Mouse (Mus musculus): ENCODE data around the gene Hmgcs2. TPM values are rescaled to one million over a fixed set of nuclear protein-coding genes. Genes with fewer than 3 reads are reported as not detected.
A peak's percentile ranks its signal among the peaks of the same experiment; 100 is the strongest.

Gene Hmgcs2
- polyA plus RNA-seq, 1 experiment from 2014 or later, result 5.7 TPM

DNA sequence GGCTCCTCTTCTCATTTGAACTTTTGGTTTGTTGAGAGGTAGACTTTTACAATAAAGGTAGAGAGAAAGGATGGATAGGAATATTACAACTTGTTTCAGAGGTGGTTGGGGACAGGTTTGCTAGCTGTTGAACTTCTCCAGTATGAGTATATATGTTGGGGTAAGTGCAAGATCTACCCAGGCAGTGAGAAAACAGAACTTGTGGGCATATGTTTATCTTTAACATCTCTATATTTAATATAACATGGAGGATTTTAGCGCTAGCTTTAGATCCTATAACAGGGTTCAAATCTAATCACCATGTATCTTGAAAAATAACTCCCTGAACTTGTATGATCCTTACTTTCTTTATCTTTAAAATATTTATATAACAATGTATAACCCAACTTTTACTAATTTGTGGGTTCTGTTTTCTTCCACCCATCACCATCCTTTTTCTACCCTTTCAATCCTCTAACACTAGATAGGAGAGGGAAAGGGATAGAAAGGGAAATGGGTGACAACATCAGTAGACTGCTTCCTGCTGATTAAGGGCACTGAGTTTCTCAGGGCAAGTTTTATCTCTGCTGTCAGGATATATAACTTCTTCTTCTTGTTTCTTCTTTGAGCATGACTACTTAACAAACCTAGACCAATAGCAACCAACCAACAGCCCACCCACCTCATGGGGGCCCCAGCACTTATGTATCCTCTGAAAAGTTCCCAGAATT is 19.3 kb downstream of the Hmgcs2 start:
- no peaks in the 10 kb centered on the region for H3K9me3 ChIP-seq (ENCODE audit: control insufficient read depth, low read length)
- no peaks in the 10 kb centered on the region; the same call in 1 of the 2 replicates for H3K27me3 ChIP-seq (ENCODE audit: control insufficient read depth, insufficient read depth, low read length)
- H3K9ac ChIP-seq (ENCODE audit: low read length), result no peak overlapping the region
- H3K4me1 ChIP-seq (ENCODE audit: control insufficient read depth, insufficient read depth, low read length), result no peaks in the 10 kb centered on the region
- no peaks in the 10 kb centered on the region for H3K36me3 ChIP-seq (ENCODE audit: control insufficient read depth, insufficient read depth, low read length)
- ATAC-seq (ENCODE audit: low FRiP score) (no peak), DNase-seq (ENCODE audit: low spot score, missing footprints) (no peak)
- no peak overlapping the region for H3K4me3 ChIP-seq (ENCODE audit: low read depth, low read length)
- 91% methylated on average over 1 of the region's 1 CpGs for WGBS
- no peak overlapping the region for H3K4me2 ChIP-seq
- H3K27ac ChIP-seq (ENCODE audit: low read depth, low read length), result no peak overlapping the region

DNA sequence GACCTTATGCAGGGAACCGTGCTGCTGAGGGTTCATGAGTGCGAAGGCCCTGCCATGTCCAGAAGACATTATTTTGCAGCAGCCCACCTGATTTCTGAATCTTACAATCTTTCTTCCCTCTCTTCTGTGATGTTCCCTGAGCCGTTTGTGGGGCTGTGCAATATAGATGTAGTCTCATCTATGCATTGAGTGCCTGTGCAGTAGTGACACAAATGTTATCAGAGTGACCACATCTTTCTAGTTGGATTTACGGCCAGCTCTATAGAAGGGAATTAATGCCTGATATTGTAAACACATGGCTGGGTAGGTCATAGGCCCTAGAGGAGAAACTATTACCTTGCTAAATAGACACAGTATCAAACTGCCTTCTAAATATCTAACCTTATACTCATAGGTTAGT is 20.0 kb downstream of the Hmgcs2 start:
- no peaks in the 10 kb centered on the region for H3K4me1 ChIP-seq (ENCODE audit: control insufficient read depth, insufficient read depth, low read length)
- no peaks in the 10 kb centered on the region for H3K36me3 ChIP-seq (ENCODE audit: control insufficient read depth, insufficient read depth, low read length)
- no peaks in the 10 kb centered on the region for H3K27me3 ChIP-seq (ENCODE audit: control insufficient read depth, insufficient read depth, low read length)
- H3K4me2 ChIP-seq, result no peak overlapping the region
- ATAC-seq (ENCODE audit: low FRiP score) (no peak), DNase-seq (ENCODE audit: low spot score, missing footprints) (no peak)
- H3K27ac ChIP-seq (ENCODE audit: low read depth, low read length), result no peak overlapping the region
- no peaks in the 10 kb centered on the region for H3K9me3 ChIP-seq (ENCODE audit: control insufficient read depth, low read length)
- H3K4me3 ChIP-seq (ENCODE audit: low read depth, low read length), result no peak overlapping the region
- WGBS, result 91% methylated on average over 4 of the region's 4 CpGs
- no peak overlapping the region for H3K9ac ChIP-seq (ENCODE audit: low read length)

DNA sequence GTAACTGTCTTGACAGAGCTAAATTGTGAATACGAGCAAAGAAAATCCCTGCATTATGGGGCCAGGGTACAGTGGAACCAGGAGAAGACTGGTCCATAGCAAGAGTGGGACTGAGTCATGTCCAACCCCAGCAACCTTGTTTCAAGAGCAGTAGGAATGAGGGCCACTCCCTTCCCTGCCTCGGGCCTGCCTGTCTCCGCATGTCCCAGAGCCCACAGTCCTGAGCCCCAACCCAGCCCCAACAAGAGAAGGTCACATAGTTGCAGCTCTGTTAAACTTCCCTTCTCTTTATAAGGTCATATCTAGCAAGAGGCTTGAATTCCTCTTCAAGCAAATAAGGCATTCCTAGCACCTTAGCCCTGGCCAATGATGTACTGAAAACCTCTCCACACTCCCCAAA is 21.5 kb downstream of the Hmgcs2 start:
- 85% methylated on average over 3 of the region's 3 CpGs for WGBS
- DNase-seq (ENCODE audit: low spot score, missing footprints) (no peak), ATAC-seq (ENCODE audit: low FRiP score) (no peak)
- H3K36me3 ChIP-seq (ENCODE audit: control insufficient read depth, insufficient read depth, low read length), result no peaks in the 10 kb centered on the region
- no peak overlapping the region for H3K4me2 ChIP-seq
- no peak overlapping the region for H3K4me3 ChIP-seq (ENCODE audit: low read depth, low read length)
- no peaks in the 10 kb centered on the region for H3K27me3 ChIP-seq (ENCODE audit: control insufficient read depth, insufficient read depth, low read length)
- no peaks in the 10 kb centered on the region for H3K9me3 ChIP-seq (ENCODE audit: control insufficient read depth, low read length)
- no peak overlapping the region for H3K9ac ChIP-seq (ENCODE audit: low read length)
- H3K27ac ChIP-seq (ENCODE audit: low read depth, low read length), result no peak overlapping the region
- no peaks in the 10 kb centered on the region for H3K4me1 ChIP-seq (ENCODE audit: control insufficient read depth, insufficient read depth, low read length)

DNA sequence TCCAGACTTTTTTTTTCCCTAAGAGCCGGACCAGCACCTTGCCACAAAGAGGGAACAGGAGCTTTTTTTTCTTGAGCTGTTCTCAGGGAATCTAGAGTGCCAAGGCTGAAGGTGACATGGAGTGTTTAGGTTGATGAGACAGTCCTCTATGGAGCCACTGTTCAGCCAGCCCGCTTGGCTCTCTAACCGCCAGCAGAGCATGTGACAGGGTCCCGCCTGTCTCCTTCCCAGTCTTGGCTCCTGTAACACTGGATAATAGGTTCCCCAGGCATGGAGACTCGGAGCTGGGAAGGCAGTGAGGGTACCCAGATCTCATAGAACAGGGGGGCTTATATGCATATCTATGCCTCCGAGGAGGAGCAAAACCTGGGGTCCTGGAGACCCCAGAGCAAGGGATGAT is 28.4 kb downstream of the Hmgcs2 start:
- no peak overlapping the region for H3K9ac ChIP-seq (ENCODE audit: low read length)
- WGBS, result 86% methylated on average over 6 of the region's 6 CpGs
- no peaks in the 10 kb centered on the region for H3K4me1 ChIP-seq (ENCODE audit: control insufficient read depth, insufficient read depth, low read length)
- H3K27me3 ChIP-seq (ENCODE audit: control insufficient read depth, insufficient read depth, low read length), result no peaks in the 10 kb centered on the region
- DNase-seq (ENCODE audit: low spot score, missing footprints) (no peak), ATAC-seq (ENCODE audit: low FRiP score) (no peak)
- H3K4me3 ChIP-seq (ENCODE audit: low read depth, low read length), result no peak overlapping the region
- no peak overlapping the region for H3K4me2 ChIP-seq
- no peaks in the 10 kb centered on the region for H3K9me3 ChIP-seq (ENCODE audit: control insufficient read depth, low read length)
- H3K27ac ChIP-seq (ENCODE audit: low read depth, low read length), result no peak overlapping the region
- no peaks in the 10 kb centered on the region; the same call in 1 of the 2 replicates for H3K36me3 ChIP-seq (ENCODE audit: control insufficient read depth, insufficient read depth, low read length)

DNA sequence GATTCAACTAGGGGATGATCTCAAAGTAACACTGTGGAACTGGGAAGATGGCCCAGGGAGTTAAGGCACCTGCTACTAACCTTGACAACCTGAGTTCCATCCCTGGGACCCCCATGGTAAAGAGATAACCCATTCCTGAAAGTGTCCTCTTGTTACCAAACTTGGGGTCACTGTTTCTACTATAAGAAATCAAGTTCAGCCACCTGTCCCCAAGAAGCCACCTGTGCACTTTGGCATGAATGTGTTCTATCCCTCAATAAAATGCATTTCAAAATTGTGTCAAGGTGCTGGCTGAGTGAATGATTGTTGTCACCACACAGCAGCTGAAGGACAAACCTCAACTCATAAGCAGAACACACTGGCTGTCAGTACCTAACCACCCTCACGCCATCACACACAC is 30.2 kb downstream of the Hmgcs2 start:
- Histone ChIP-seq H3K9me3 (ENCODE audit: control insufficient read depth, low read length) (no peaks in the 10 kb centered on the region), H3K27ac (ENCODE audit: low read depth, low read length) (no peak overlapping the region), H3K4me3 (ENCODE audit: low read depth, low read length) (no peak overlapping the region), H3K4me1 (ENCODE audit: control insufficient read depth, insufficient read depth, low read length) (no peaks in the 10 kb centered on the region), H3K4me2 (no peak overlapping the region), H3K27me3 (ENCODE audit: control insufficient read depth, insufficient read depth, low read length) (no peaks in the 10 kb centered on the region), H3K9ac (ENCODE audit: low read length) (no peak overlapping the region), H3K36me3 (ENCODE audit: control insufficient read depth, insufficient read depth, low read length) (peaks cover 3% of the 10 kb centered on the region; the same call in 1 of the 2 replicates)
- DNase-seq (ENCODE audit: low spot score, missing footprints), result no peak
- WGBS, result 87% methylated on average over 1 of the region's 1 CpGs
- ATAC-seq (ENCODE audit: low FRiP score), result no peak

DNA sequence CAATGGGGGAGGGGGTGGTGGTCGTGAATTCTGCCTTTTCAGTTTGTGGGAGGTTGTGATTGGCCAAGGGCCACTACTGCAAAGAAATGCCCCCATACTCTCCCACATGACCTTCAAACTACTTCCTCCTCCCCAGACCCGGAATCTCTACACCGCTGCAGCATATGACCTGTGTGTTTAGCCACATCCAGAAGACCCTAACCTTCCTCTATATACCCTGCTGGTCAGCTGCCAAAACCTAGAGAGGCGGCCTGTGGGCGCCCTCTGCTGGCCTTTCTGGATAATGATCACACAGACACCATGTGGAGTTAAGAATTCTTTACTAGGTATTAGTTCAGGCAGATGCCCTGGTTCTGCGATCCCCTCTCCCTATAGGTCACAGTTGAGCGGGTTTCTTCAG is 32.6 kb downstream of the Hmgcs2 start:
- Histone ChIP-seq H3K9me3 (ENCODE audit: control insufficient read depth, low read length) (no peaks in the 10 kb centered on the region), H3K4me3 (ENCODE audit: low read depth, low read length) (no peak overlapping the region), H3K27ac (ENCODE audit: low read depth, low read length) (no peak overlapping the region), H3K4me1 (ENCODE audit: control insufficient read depth, insufficient read depth, low read length) (peaks cover 3% of the 10 kb centered on the region; the same call in 1 of the 2 replicates), H3K9ac (ENCODE audit: low read length) (no peak overlapping the region), H3K27me3 (ENCODE audit: control insufficient read depth, insufficient read depth, low read length) (no peaks in the 10 kb centered on the region), H3K4me2 (no peak overlapping the region), H3K36me3 (ENCODE audit: control insufficient read depth, insufficient read depth, low read length) (peaks cover 6% of the 10 kb centered on the region; the same call in 1 of the 2 replicates)
- 30% methylated on average over 6 of the region's 7 CpGs for WGBS
- ATAC-seq (ENCODE audit: low FRiP score) (peak; percentile 82), DNase-seq (ENCODE audit: low spot score, missing footprints) (peak; percentile 95)

DNA sequence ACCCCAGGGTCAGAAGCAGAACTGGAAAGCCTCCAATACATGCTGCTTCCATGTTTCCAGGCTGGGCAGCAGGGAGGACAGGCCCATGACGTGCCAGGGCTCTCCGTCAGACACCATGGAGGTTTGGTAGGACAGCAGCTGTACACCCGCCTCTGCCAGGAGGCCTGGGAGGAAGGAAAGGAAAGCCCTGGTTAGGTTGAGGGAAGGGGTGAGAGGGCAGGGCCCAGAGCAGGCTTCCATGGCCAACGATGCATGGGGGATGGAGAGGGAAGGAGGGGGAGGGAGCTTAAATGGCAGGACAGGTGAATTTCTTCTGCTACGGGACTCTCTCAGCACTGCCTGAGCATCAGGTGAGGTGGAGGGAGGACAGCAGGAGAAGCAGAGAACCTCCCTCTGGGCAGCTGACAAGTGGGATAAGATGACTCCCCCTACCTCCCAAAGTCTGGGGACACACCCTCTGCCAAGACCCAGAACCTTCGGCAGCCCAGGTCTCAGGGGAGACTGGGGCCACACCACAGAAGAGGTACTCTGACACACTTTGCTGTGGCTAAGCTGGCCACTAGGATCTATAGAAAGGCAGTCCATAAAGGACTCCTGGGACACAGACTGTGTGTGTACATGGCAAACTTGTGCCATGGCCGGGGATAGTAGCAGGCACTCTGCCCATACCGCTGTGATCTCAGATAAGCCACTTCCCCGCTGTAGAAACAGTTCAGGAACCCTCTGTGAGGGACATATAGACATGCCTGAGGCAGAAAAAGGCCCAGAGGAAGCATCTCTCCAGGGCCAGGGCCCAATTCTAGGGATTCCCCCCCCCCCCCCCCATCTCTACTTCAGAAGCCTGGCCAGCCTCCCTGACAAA is 33.3 kb downstream of the Hmgcs2 start:
- peaks cover 9% of the 10 kb centered on the region; the same call in 1 of the 2 replicates for H3K36me3 ChIP-seq (ENCODE audit: control insufficient read depth, insufficient read depth, low read length)
- ATAC-seq (ENCODE audit: low FRiP score), result 0 out of 2 replicates have a peak, but pooled peaks have one; percentile 33

DNA sequence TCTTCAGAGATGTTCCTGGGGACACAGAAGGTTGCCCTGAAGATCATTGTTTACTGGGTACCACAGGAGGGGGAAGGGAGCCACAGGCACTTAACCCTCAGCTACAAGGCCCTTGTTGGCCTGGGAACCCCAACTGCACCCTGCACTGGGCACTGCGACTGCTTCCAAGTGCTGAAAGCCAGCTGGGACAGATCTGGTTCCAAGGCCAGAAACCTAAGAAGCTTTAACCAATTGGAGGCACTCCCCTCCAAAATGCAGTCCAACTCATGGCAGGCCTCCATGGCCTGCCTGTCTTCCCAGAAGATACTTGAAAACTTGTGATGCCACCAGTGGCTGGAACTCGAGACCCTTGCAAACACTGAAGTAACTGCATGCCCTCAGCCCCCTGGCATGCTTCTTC is 34.9 kb downstream of the Hmgcs2 start:
- Histone ChIP-seq H3K9me3 (ENCODE audit: control insufficient read depth, low read length) (no peaks in the 10 kb centered on the region), H3K36me3 (ENCODE audit: control insufficient read depth, insufficient read depth, low read length) (peaks cover 9% of the 10 kb centered on the region; the same call in 1 of the 2 replicates), H3K4me2 (no peak overlapping the region), H3K9ac (ENCODE audit: low read length) (no peak overlapping the region), H3K27ac (ENCODE audit: low read depth, low read length) (no peak overlapping the region), H3K27me3 (ENCODE audit: control insufficient read depth, insufficient read depth, low read length) (no peaks in the 10 kb centered on the region), H3K4me1 (ENCODE audit: control insufficient read depth, insufficient read depth, low read length) (peaks cover 18% of the 10 kb centered on the region), H3K4me3 (ENCODE audit: low read depth, low read length) (no peak overlapping the region)
- WGBS, result 90% methylated on average over 2 of the region's 2 CpGs
- ATAC-seq (ENCODE audit: low FRiP score) (no peak), DNase-seq (ENCODE audit: low spot score, missing footprints) (no peak)

More for the DNA sequence above, 33.3 kb downstream of the Hmgcs2 start:
- Histone ChIP-seq H3K4me1 (ENCODE audit: control insufficient read depth, insufficient read depth, low read length) (peaks cover 5% of the 10 kb centered on the region), H3K27ac (ENCODE audit: low read depth, low read length) (no peak overlapping the region), H3K9ac (ENCODE audit: low read length) (no peak overlapping the region), H3K27me3 (ENCODE audit: control insufficient read depth, insufficient read depth, low read length) (no peaks in the 10 kb centered on the region), H3K4me3 (ENCODE audit: low read depth, low read length) (no peak overlapping the region), H3K4me2 (no peak overlapping the region), H3K9me3 (ENCODE audit: control insufficient read depth, low read length) (no peaks in the 10 kb centered on the region)
- WGBS, result 84% methylated on average over 9 of the region's 9 CpGs
- no peak for DNase-seq (ENCODE audit: low spot score, missing footprints)

DNA sequence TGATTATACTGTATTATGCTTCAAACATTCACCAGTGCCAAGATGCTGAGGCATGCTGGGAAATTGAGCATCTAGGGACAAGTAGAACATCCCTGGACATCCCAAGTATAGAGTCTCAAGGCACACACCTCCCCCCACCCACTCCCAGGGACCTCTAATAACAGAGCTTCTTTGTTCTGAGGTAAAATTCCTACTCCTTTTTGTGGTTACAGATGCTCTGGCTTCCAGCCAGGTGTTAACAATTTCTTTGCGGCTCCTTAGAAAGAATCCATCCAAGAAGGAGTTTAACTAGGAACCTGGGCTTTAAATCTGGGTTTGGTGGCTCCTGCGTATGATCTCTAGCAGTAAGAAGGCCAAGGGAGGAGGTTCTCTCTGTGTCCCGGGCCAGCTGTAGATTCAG is 36.9 kb downstream of the Hmgcs2 start:
- no peak for DNase-seq (ENCODE audit: low spot score, missing footprints)
- no peaks in the 10 kb centered on the region for H3K27me3 ChIP-seq (ENCODE audit: control insufficient read depth, insufficient read depth, low read length)
- peaks cover 22% of the 10 kb centered on the region for H3K4me1 ChIP-seq (ENCODE audit: control insufficient read depth, insufficient read depth, low read length)
- H3K36me3 ChIP-seq (ENCODE audit: control insufficient read depth, insufficient read depth, low read length), result peaks cover 16% of the 10 kb centered on the region
- H3K9ac ChIP-seq (ENCODE audit: low read length), result no peak overlapping the region
- no peak overlapping the region for H3K4me2 ChIP-seq
- H3K9me3 ChIP-seq (ENCODE audit: control insufficient read depth, low read length), result no peaks in the 10 kb centered on the region
- 78% methylated on average over 3 of the region's 3 CpGs for WGBS
- no peak overlapping the region for H3K27ac ChIP-seq (ENCODE audit: low read depth, low read length)
- no peak for ATAC-seq (ENCODE audit: low FRiP score)
- no peak overlapping the region for H3K4me3 ChIP-seq (ENCODE audit: low read depth, low read length)
